Mouse (Mus musculus) hindbrain, embryonic 16.5 days (tissue): Measurements from ENCODE around the gene Tmc4. TPM values are rescaled to one million over a fixed set of nuclear protein-coding genes. Genes with fewer than 3 reads are reported as not detected.
"Not testable (repeated sequence)": the region's sequence is repeated elsewhere in the genome, so short reads cannot be mapped to it uniquely, and the experiment has no call there.

Experiments
- ATAC-seq: fragments of 200-750 bp; cut with Nextera tagmentation; 2 replicates; pipeline ENCODE4 v1.8.0; 2017; ENCODE audit warnings: moderate TSS enrichment, moderate library complexity
- H3K27ac ChIP-seq: fragments of 300-500 bp; sonication (generic); 2 replicates; pipeline ENCODE4 v1.5.1; 2014; ENCODE audit warnings: low read depth, mild to moderate bottlenecking, control low read depth, low read length, moderate library complexity
- H3K27me3 ChIP-seq: fragments of 300-500 bp; sonication (generic); replicated peaks from 2 replicates; pipeline ENCODE4 v1.6.1; 2014; ENCODE audit warnings: low read length; ENCODE audit not compliant: control insufficient read depth, insufficient read depth
- H3K36me3 ChIP-seq: fragments of 300-500 bp; sonication (generic); 2 replicates; pipeline ENCODE4 v1.6.1; 2014; ENCODE audit warnings: mild to moderate bottlenecking, low read length, moderate library complexity, mixed read lengths; ENCODE audit not compliant: control insufficient read depth, insufficient read depth
- H3K4me1 ChIP-seq: fragments of 300-500 bp; sonication (generic); 2 replicates; pipeline ENCODE4 v1.6.1; 2014; ENCODE audit warnings: low read depth, low read length; ENCODE audit not compliant: control insufficient read depth, insufficient read depth
- H3K4me2 ChIP-seq: fragments of 300-500 bp; sonication (generic); 2 replicates; pipeline ENCODE4 v1.6.1; 2014; ENCODE audit warnings: mild to moderate bottlenecking, low read length, control low read depth, moderate library complexity
- H3K4me3 ChIP-seq: fragments of 300-500 bp; sonication (generic); 2 replicates; pipeline ENCODE4 v1.5.1; 2014; ENCODE audit warnings: mild to moderate bottlenecking, low read length, control low read depth, moderate library complexity
- H3K9ac ChIP-seq: fragments of 300-500 bp; sonication (generic); 2 replicates; pipeline ENCODE4 v1.6.1; 2014; ENCODE audit warnings: low read depth, mild to moderate bottlenecking, control low read depth, low read length, moderate library complexity
- H3K9me3 ChIP-seq: fragments of 300-500 bp; sonication (generic); 2 replicates; pipeline ENCODE4 v1.6.1; 2014; ENCODE audit warnings: mild to moderate bottlenecking, low read length, moderate library complexity; ENCODE audit not compliant: control insufficient read depth
- WGBS: fragments of 180-500 bp; shearing (Covaris S2); extraction: QIAGEN DNeasy Blood & Tissue Kit; methylation state at CpG from one replicate; pipeline ENCODE4 v1.1.7; 2014; 5-methylcytosine and 5-hydroxymethylcytosine counted together
- polyA plus RNA-seq: library from polyadenylated mRNA; unstranded; fragments of >200 nt; fragmentation: Nextera tagmentation; extraction: Ambion mirVana; gene quantifications from 2 replicates; pipeline ENCODE4 v1.2.1, GENCODE M21; 2015

Gene Tmc4
- 3.8 and 4.6 TPM in 2 replicates for polyA plus RNA-seq

- peaks cover 2% of the 10 kb centered on the region; the same call in 1 of the 2 replicates for H3K36me3 ChIP-seq
- no peak for ATAC-seq
- WGBS: 48% methylated on average over 9 of the region's 9 CpGs
- H3K4me2 ChIP-seq: no peak within 1 kb of the TSS
- no peaks in the 10 kb centered on the region for H3K9me3 ChIP-seq
- no peak within 1 kb of the TSS for H3K27ac ChIP-seq
- H3K4me3 ChIP-seq: no peak within 1 kb of the TSS
- H3K27me3 ChIP-seq: no peaks in the 10 kb centered on the region
- H3K9ac ChIP-seq: no peak within 1 kb of the TSS
- no peaks in the 10 kb centered on the region for H3K4me1 ChIP-seq
These were observed at the start of gene Tmc4 for GRCm38 (mm10) chr7:3677342-3677741. Gene Tmc4 (minus strand): TSS chr7:3677553.

- H3K27ac ChIP-seq, ATAC-seq, H3K4me2 ChIP-seq, H3K27me3 ChIP-seq, H3K36me3 ChIP-seq, H3K9me3 ChIP-seq, H3K4me3 ChIP-seq, H3K4me1 ChIP-seq, H3K9ac ChIP-seq: not testable (repeated sequence)
These were observed 48.1 kb upstream of the Tmc4 start for GRCm38 (mm10) chr7:3725459-3725858.

GRCm38 (mm10) chr7:3720268-3720667 lies 42.9 kb upstream of the Tmc4 start, which contains the start of gene Pirb:
Gene Pirb (minus strand): TSS chr7:3720391.
- WGBS: 33% methylated on average over 1 of the region's 3 CpGs

GRCm38 (mm10) chr7:3715249-3715648 lies 37.9 kb upstream of the Tmc4 start:
- WGBS: 53% methylated on average over 1 of the region's 1 CpGs
- no peak for ATAC-seq

More at GRCm38 (mm10) chr7:3720268-3720667, 42.9 kb upstream of the Tmc4 start, which contains the start of gene Pirb:
- not testable (repeated sequence) for H3K4me1 ChIP-seq, H3K27me3 ChIP-seq, H3K36me3 ChIP-seq, ATAC-seq, H3K9ac ChIP-seq, H3K4me3 ChIP-seq, H3K9me3 ChIP-seq, H3K27ac ChIP-seq, H3K4me2 ChIP-seq

GRCm38 (mm10) chr7:3712264-3712942 lies 35.0 kb upstream of the Tmc4 start:
- H3K4me2 ChIP-seq: no peak overlapping the region
- no peak overlapping the region for H3K27ac ChIP-seq
- H3K9ac ChIP-seq: no peak overlapping the region
- peaks cover 6% of the 10 kb centered on the region; the same call in 1 of the 2 replicates for H3K36me3 ChIP-seq
- H3K9me3 ChIP-seq: no peaks in the 10 kb centered on the region
- 0 out of 2 replicates have a peak, but pooled peaks have one; percentile 32 for ATAC-seq
- WGBS: 36% methylated on average over 5 of the region's 5 CpGs
- no peaks in the 10 kb centered on the region for H3K4me1 ChIP-seq
- no peaks in the 10 kb centered on the region for H3K27me3 ChIP-seq
- no peak overlapping the region for H3K4me3 ChIP-seq

More at GRCm38 (mm10) chr7:3715249-3715648, 37.9 kb upstream of the Tmc4 start:
- no peak overlapping the region for H3K27ac ChIP-seq
- no peaks in the 10 kb centered on the region for H3K4me1 ChIP-seq
- H3K4me2 ChIP-seq: no peak overlapping the region
- H3K27me3 ChIP-seq: no peaks in the 10 kb centered on the region
- no peaks in the 10 kb centered on the region for H3K36me3 ChIP-seq
- H3K4me3 ChIP-seq: no peak overlapping the region
- H3K9ac ChIP-seq: no peak overlapping the region; the same call in 1 of the 2 replicates
- no peaks in the 10 kb centered on the region for H3K9me3 ChIP-seq

- peaks cover 16% of the 10 kb centered on the region for H3K4me1 ChIP-seq
- WGBS: 74% methylated on average over 1 of the region's 1 CpGs
- no peaks in the 10 kb centered on the region for H3K9me3 ChIP-seq
- no peak overlapping the region for H3K4me3 ChIP-seq
- no peak overlapping the region for H3K27ac ChIP-seq
- no peaks in the 10 kb centered on the region for H3K27me3 ChIP-seq
- H3K9ac ChIP-seq: no peak overlapping the region
- no peak for ATAC-seq
- H3K4me2 ChIP-seq: no peak overlapping the region
- peaks cover 11% of the 10 kb centered on the region for H3K36me3 ChIP-seq
These were observed 31.6 kb upstream of the Tmc4 start for GRCm38 (mm10) chr7:3709000-3709399.

GRCm38 (mm10) chr7:3708447-3708980 lies 31.2 kb upstream of the Tmc4 start:
- H3K4me1 ChIP-seq: peaks cover 16% of the 10 kb centered on the region
- 39% methylated on average over 5 of the region's 5 CpGs for WGBS
- not testable (repeated sequence) for H3K27me3 ChIP-seq, H3K4me3 ChIP-seq, H3K4me2 ChIP-seq, H3K9ac ChIP-seq, H3K27ac ChIP-seq, ATAC-seq, H3K9me3 ChIP-seq
- H3K36me3 ChIP-seq: peaks cover 11% of the 10 kb centered on the region

- Histone ChIP-seq H3K9me3 (no peaks in the 10 kb centered on the region), H3K36me3 (peaks cover 11% of the 10 kb centered on the region), H3K4me3 (no peak overlapping the region), H3K27me3 (no peaks in the 10 kb centered on the region), H3K4me1 (peaks cover 16% of the 10 kb centered on the region), H3K27ac (no peak overlapping the region), H3K9ac (no peak overlapping the region), H3K4me2 (no peak overlapping the region)
- ATAC-seq: no peak
- WGBS: 27% methylated on average over 7 of the region's 7 CpGs
These were observed 30.4 kb upstream of the Tmc4 start for GRCm38 (mm10) chr7:3707568-3708413.

- H3K4me2 ChIP-seq: no peak overlapping the region
- peaks cover 11% of the 10 kb centered on the region for H3K36me3 ChIP-seq
- no peaks in the 10 kb centered on the region for H3K9me3 ChIP-seq
- H3K9ac ChIP-seq: no peak overlapping the region
- ATAC-seq: no peak
- H3K4me3 ChIP-seq: no peak overlapping the region
- H3K27ac ChIP-seq: no peak overlapping the region
- no peaks in the 10 kb centered on the region for H3K27me3 ChIP-seq
- H3K4me1 ChIP-seq: peaks cover 16% of the 10 kb centered on the region
- 64% methylated on average over 4 of the region's 4 CpGs for WGBS
These were observed 29.7 kb upstream of the Tmc4 start for GRCm38 (mm10) chr7:3707027-3707426.
